Mouse (Mus musculus) limb, embryonic 15.5 days (tissue): Measurements from ENCODE around the gene Sox5. TPM values are rescaled to one million over a fixed set of nuclear protein-coding genes. Genes with fewer than 3 reads are reported as not detected.
A peak's percentile ranks its signal among the peaks of the same experiment; 100 is the strongest.

ENCODE experiments used
- ATAC-seq: fragments of 200-750 bp; cut with Nextera tagmentation; 2 replicates; pipeline ENCODE4 v1.8.0; 2017; ENCODE audit warnings: low read depth, moderate TSS enrichment; ENCODE audit not compliant: insufficient number of reproducible peaks, low FRiP score, low TSS enrichment
- H3K27ac ChIP-seq: fragments of 300-500 bp; sonication (generic); 2 replicates; pipeline ENCODE4 v1.5.1; 2015; ENCODE audit warnings: moderate library complexity, mild to moderate bottlenecking, inconsistent platforms
- H3K27me3 ChIP-seq: fragments of 300-500 bp; sonication (generic); 2 replicates; pipeline ENCODE4 v1.6.1; 2015; ENCODE audit warnings: inconsistent platforms
- H3K36me3 ChIP-seq: fragments of 300-500 bp; sonication (generic); 2 replicates; pipeline ENCODE4 v1.6.1; 2015; ENCODE audit warnings: inconsistent platforms
- H3K4me1 ChIP-seq: fragments of 300-500 bp; sonication (generic); 2 replicates; pipeline ENCODE4 v1.6.1; 2015; ENCODE audit warnings: inconsistent platforms
- H3K4me2 ChIP-seq: fragments of 300-500 bp; sonication (generic); 2 replicates; pipeline ENCODE4 v1.6.1; 2015; ENCODE audit warnings: mild to moderate bottlenecking, inconsistent platforms
- H3K4me3 ChIP-seq: fragments of 300-500 bp; sonication (generic); 2 replicates; pipeline ENCODE4 v1.5.1; 2015; ENCODE audit warnings: mild to moderate bottlenecking, inconsistent platforms
- H3K9ac ChIP-seq: fragments of 300-500 bp; sonication (generic); 2 replicates; pipeline ENCODE4 v1.6.1; 2015; ENCODE audit warnings: inconsistent platforms
- H3K9me3 ChIP-seq: fragments of 300-500 bp; sonication (generic); 2 replicates; pipeline ENCODE4 v1.6.1; 2016; ENCODE audit warnings: inconsistent platforms
- WGBS: fragments of 180-500 bp; shearing (Covaris S2); methylation state at CpG from one replicate; pipeline ENCODE4 v1.1.7; 2015; 5-methylcytosine and 5-hydroxymethylcytosine counted together
- polyA plus RNA-seq: library from polyadenylated mRNA; unstranded; fragments of >200 nt; fragmentation: Nextera tagmentation; extraction: Ambion mirVana; gene quantifications from 2 replicates; pipeline ENCODE4 v1.2.1, GENCODE M21; 2015

The Sox5 gene
- polyA plus RNA-seq, 1 experiment from 2014 or later, result 36.0 TPM

- Histone ChIP-seq H3K4me2 (no peak overlapping the region), H3K4me1 (no peaks in the 10 kb centered on the region), H3K9me3 (no peaks in the 10 kb centered on the region), H3K27me3 (no peaks in the 10 kb centered on the region), H3K27ac (no peak overlapping the region), H3K36me3 (0 out of 2 replicates have a peak, but pooled peaks cover 4% of the 10 kb centered on the region), H3K4me3 (no peak overlapping the region), H3K9ac (no peak overlapping the region)
- 61% methylated on average over 1 of the region's 1 CpGs for WGBS
- ATAC-seq, result no peak
Observed at GRCm38 (mm10) chr6:144119961-144120360, 661.8 kb downstream of the Sox5 start.

- WGBS, result 73% methylated on average over 6 of the region's 6 CpGs
- H3K27me3 ChIP-seq, result no peaks in the 10 kb centered on the region
- no peak overlapping the region for H3K27ac ChIP-seq
- H3K36me3 ChIP-seq, result 0 out of 2 replicates have a peak, but pooled peaks cover 4% of the 10 kb centered on the region
- no peak overlapping the region for H3K9ac ChIP-seq
- ATAC-seq, result no peak
- H3K9me3 ChIP-seq, result no peaks in the 10 kb centered on the region
- H3K4me1 ChIP-seq, result no peaks in the 10 kb centered on the region
- no peak overlapping the region for H3K4me2 ChIP-seq
- H3K4me3 ChIP-seq, result no peak overlapping the region
Observed at GRCm38 (mm10) chr6:144116646-144117045, 665.1 kb downstream of the Sox5 start.

GRCm38 (mm10) chr6:144111561-144111960 lies 670.2 kb downstream of the Sox5 start:
- 85% methylated on average over 6 of the region's 6 CpGs for WGBS
- no peaks in the 10 kb centered on the region for H3K27me3 ChIP-seq
- no peak for ATAC-seq

DNA sequence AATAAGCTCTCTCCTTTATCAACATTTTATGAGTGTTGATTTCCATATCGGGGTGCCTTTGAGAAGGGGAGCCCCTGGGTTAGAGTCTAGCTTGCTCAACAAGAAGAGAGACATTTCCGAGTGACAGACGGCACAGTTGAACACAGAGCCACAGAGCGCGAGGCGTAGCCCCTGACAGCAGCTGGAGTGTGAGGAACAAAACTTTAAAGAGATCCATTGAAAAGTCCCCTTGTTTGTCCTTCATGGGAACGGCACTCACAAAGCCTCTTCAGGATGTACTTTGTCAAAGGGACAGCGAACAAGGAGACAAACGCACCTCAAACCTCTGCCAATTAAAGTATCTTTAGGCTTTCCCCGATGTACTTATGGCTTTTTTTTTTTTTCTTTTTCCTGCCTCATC lies 674.9 kb downstream of the Sox5 start:
- no peak overlapping the region for H3K4me3 ChIP-seq
- H3K4me2 ChIP-seq, result no peak overlapping the region
- H3K27ac ChIP-seq, result no peak overlapping the region
- no peaks in the 10 kb centered on the region for H3K9me3 ChIP-seq
- no peaks in the 10 kb centered on the region for H3K27me3 ChIP-seq
- no peaks in the 10 kb centered on the region; the same call in 1 of the 2 replicates for H3K36me3 ChIP-seq
- no peak overlapping the region for H3K9ac ChIP-seq
- no peak for ATAC-seq
- 79% methylated on average over 10 of the region's 10 CpGs for WGBS
- H3K4me1 ChIP-seq, result no peaks in the 10 kb centered on the region

More at GRCm38 (mm10) chr6:144111561-144111960, 670.2 kb downstream of the Sox5 start:
- Histone ChIP-seq H3K4me3 (no peak overlapping the region), H3K36me3 (0 out of 2 replicates have a peak, but pooled peaks cover 4% of the 10 kb centered on the region), H3K4me2 (no peak overlapping the region), H3K9me3 (no peaks in the 10 kb centered on the region), H3K27ac (no peak overlapping the region), H3K9ac (no peak overlapping the region), H3K4me1 (no peaks in the 10 kb centered on the region)

DNA sequence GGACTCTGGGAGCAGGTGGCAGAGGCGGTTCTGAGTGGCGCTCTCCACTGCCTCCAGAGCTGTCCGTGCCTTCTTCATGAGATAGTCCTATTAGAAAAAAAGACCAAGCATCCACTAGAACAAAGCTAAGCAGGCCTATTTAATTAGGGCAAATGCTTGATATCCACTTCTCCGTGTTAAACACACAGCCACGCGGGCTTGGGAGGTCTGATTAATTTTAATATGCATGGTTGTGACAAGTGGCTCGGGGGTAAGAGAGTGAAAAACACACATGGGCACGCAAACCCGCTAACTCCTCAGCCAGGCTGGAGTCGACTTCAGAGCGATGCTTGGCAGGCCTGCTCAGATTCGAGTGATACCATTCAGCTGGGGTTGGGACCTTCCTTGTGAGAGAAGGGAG lies 676.1 kb downstream of the Sox5 start:
- H3K9ac ChIP-seq, result no peak overlapping the region
- no peak overlapping the region for H3K4me2 ChIP-seq
- H3K4me3 ChIP-seq, result no peak overlapping the region
- 81% methylated on average over 12 of the region's 12 CpGs for WGBS
- H3K27ac ChIP-seq, result no peak overlapping the region
- ATAC-seq, result no peak
- H3K27me3 ChIP-seq, result no peaks in the 10 kb centered on the region
- H3K36me3 ChIP-seq, result no peaks in the 10 kb centered on the region; the same call in 1 of the 2 replicates
- no peaks in the 10 kb centered on the region for H3K4me1 ChIP-seq
- H3K9me3 ChIP-seq, result no peaks in the 10 kb centered on the region

DNA sequence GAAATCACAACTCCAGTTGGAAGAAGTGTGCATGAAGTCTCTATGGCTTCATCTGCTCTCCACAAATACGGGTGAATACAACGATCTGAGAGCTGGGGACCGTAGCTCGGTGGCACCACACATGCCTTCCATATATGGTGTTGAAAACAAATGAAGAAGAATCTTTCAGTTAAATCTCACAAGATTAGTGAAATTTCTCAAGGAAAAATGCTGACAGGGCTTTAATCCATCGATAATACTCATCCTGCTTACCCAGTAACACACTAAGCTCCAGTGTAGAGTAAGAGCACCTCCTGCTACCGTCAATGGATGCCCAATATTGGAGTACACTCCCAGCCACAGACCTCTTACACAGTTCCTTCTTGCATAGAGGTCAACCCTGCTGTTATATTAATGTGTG lies 678.2 kb downstream of the Sox5 start:
- 90% methylated on average over 6 of the region's 6 CpGs for WGBS
- no peaks in the 10 kb centered on the region for H3K27me3 ChIP-seq
- no peaks in the 10 kb centered on the region; the same call in 1 of the 2 replicates for H3K36me3 ChIP-seq
- no peaks in the 10 kb centered on the region for H3K4me1 ChIP-seq
- no peaks in the 10 kb centered on the region for H3K9me3 ChIP-seq
- H3K4me2 ChIP-seq, result no peak overlapping the region
- H3K9ac ChIP-seq, result no peak overlapping the region
- H3K27ac ChIP-seq, result no peak overlapping the region
- ATAC-seq, result no peak
- H3K4me3 ChIP-seq, result no peak overlapping the region

DNA sequence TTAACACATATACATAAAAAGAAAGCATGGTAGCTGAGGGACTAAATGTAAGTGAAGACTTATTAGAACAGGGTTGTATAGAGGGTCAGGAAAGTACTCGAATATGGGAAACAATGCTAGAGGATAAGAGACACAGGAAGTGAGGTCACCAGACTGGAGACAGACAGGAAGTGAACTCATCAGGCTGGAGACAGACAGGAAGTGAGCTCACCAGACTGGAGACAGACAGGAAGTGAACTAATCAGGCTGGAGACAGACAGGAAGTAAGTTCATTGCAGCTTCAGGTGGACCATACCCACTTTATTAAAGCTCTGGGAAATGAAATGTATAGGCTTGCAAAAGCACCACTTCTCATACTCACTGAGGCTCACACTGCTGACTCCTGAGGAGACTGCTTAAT lies 680.9 kb downstream of the Sox5 start:
- WGBS, result 82% methylated on average over 1 of the region's 1 CpGs
- Histone ChIP-seq H3K9ac (no peak overlapping the region), H3K4me2 (no peak overlapping the region), H3K27ac (no peak overlapping the region), H3K9me3 (no peaks in the 10 kb centered on the region), H3K4me3 (no peak overlapping the region), H3K27me3 (no peaks in the 10 kb centered on the region), H3K36me3 (no peaks in the 10 kb centered on the region; the same call in 1 of the 2 replicates), H3K4me1 (0 out of 2 replicates have a peak, but pooled peaks cover 2% of the 10 kb centered on the region)
- ATAC-seq, result no peak

GRCm38 (mm10) chr6:144098119-144098518 lies 683.7 kb downstream of the Sox5 start:
- H3K4me2 ChIP-seq, result no peak overlapping the region

GRCm38 (mm10) chr6:144088256-144088655 lies 693.5 kb downstream of the Sox5 start:
- no peak overlapping the region for H3K9ac ChIP-seq
- H3K27ac ChIP-seq, result no peak overlapping the region
- H3K36me3 ChIP-seq, result no peaks in the 10 kb centered on the region
- no peak overlapping the region for H3K4me3 ChIP-seq
- H3K9me3 ChIP-seq, result no peaks in the 10 kb centered on the region
- H3K27me3 ChIP-seq, result no peaks in the 10 kb centered on the region
- ATAC-seq, result no peak
- no peaks in the 10 kb centered on the region; the same call in 1 of the 2 replicates for H3K4me1 ChIP-seq
- H3K4me2 ChIP-seq, result no peak overlapping the region
- WGBS, result 80% methylated on average over 3 of the region's 3 CpGs

More at GRCm38 (mm10) chr6:144098119-144098518, 683.7 kb downstream of the Sox5 start:
- H3K9me3 ChIP-seq, result no peaks in the 10 kb centered on the region
- no peaks in the 10 kb centered on the region for H3K36me3 ChIP-seq
- no peak for ATAC-seq
- no peak overlapping the region for H3K9ac ChIP-seq
- WGBS, result 33% methylated on average over 9 of the region's 9 CpGs
- H3K4me3 ChIP-seq, result no peak overlapping the region
- H3K27ac ChIP-seq, result no peak overlapping the region
- no peaks in the 10 kb centered on the region for H3K27me3 ChIP-seq
- peaks cover 2% of the 10 kb centered on the region; the same call in 1 of the 2 replicates for H3K4me1 ChIP-seq

DNA sequence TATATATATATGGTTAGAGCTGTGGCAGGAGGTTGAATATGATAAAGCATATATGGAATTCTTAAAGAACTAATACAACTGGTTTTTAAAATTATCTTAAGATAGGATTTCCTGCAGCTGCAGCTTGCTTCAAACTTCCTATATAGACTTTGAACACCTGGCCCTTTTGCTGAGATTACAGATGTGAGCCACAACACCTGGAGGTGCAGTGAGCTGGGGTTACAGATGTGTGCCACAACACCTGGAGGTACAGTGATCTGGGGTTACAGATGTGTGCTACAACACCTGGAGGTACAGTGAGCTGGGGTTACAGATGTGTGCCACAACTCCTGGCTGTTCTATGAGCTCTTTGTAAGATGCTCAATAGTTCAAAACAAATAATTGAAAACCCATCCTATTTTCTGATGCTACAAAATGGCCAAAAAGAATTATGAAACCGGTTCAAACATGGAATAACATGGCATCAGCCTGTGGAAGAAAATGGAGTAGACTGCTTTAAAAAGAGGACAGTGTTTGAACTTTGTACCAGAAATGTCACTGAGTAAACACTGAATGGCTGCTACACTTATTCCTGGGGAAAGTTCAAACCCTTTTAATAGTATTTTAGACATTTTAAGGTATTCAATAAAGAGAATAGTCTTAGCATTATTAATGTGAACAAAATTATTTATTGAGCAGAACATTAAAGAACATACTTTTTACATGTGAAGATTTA lies 695.5 kb downstream of the Sox5 start:
- 76% methylated on average over 1 of the region's 1 CpGs for WGBS
- no peak overlapping the region for H3K4me3 ChIP-seq
- no peak overlapping the region for H3K4me2 ChIP-seq

DNA sequence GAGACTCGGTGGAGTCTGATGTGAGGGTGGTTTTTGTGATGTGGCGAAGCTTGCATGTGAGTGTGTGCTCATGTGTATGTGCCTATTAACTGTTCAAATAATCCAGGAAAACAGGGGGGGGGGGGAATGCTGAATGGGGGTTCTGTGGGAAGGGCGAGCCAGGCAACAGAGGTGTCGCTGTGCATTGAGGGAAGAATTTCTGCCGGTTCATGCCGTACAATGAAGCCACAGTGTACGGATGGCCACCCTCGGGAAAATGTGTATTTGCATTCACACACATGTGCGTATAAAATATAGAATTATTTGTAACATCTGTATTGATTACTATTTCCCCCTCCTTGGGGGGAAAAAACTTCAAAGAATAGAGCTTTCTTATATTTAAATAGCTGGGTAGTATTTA lies 699.5 kb downstream of the Sox5 start:
- H3K36me3 ChIP-seq, result no peaks in the 10 kb centered on the region
- no peak overlapping the region for H3K27ac ChIP-seq
- no peak overlapping the region for H3K9ac ChIP-seq
- H3K4me2 ChIP-seq, result no peak overlapping the region
- ATAC-seq, result peak; percentile 71
- H3K4me3 ChIP-seq, result no peak overlapping the region
- H3K4me1 ChIP-seq, result no peaks in the 10 kb centered on the region
- H3K9me3 ChIP-seq, result no peaks in the 10 kb centered on the region
- 73% methylated on average over 9 of the region's 9 CpGs for WGBS
- no peaks in the 10 kb centered on the region for H3K27me3 ChIP-seq

More for the DNA sequence above, 695.5 kb downstream of the Sox5 start:
- Histone ChIP-seq H3K27me3 (no peaks in the 10 kb centered on the region), H3K4me1 (no peaks in the 10 kb centered on the region; the same call in 1 of the 2 replicates), H3K27ac (no peak overlapping the region), H3K36me3 (no peaks in the 10 kb centered on the region), H3K9ac (no peak overlapping the region), H3K9me3 (no peaks in the 10 kb centered on the region)
- no peak for ATAC-seq

- no peak overlapping the region for H3K4me2 ChIP-seq
- no peaks in the 10 kb centered on the region for H3K9me3 ChIP-seq
- no peaks in the 10 kb centered on the region for H3K36me3 ChIP-seq
- no peak for ATAC-seq
- no peak overlapping the region for H3K27ac ChIP-seq
- 87% methylated on average over 7 of the region's 7 CpGs for WGBS
- peaks cover 14% of the 10 kb centered on the region for H3K4me1 ChIP-seq
- no peak overlapping the region for H3K9ac ChIP-seq
- no peaks in the 10 kb centered on the region for H3K27me3 ChIP-seq
- no peak overlapping the region for H3K4me3 ChIP-seq
Observed at GRCm38 (mm10) chr6:144077826-144078225, 704.0 kb downstream of the Sox5 start.
